Mouse (Mus musculus) forebrain, embryonic 15.5 days (tissue): Measurements from ENCODE around the gene Olfr937. TPM values are rescaled to one million over a fixed set of nuclear protein-coding genes. Genes with fewer than 3 reads are reported as not detected.

Source experiments
- ATAC-seq: fragments of 200-750 bp; cut with Nextera tagmentation; replicated peaks from 2 replicates; pipeline ENCODE4 v1.8.0; 2017; ENCODE audit warnings: mild to moderate bottlenecking, moderate TSS enrichment, moderate library complexity
- H3K27ac ChIP-seq: fragments of 300-500 bp; sonication (generic); replicated peaks from 2 replicates; pipeline ENCODE4 v1.5.1; 2015; ENCODE audit warnings: mild to moderate bottlenecking, inconsistent platforms
- H3K27me3 ChIP-seq: fragments of 300-500 bp; sonication (generic); 2 replicates; pipeline ENCODE4 v1.6.1; 2015; ENCODE audit warnings: inconsistent platforms
- H3K36me3 ChIP-seq: fragments of 300-500 bp; sonication (generic); 2 replicates; pipeline ENCODE4 v1.6.1; 2015; ENCODE audit warnings: mild to moderate bottlenecking, inconsistent platforms
- H3K4me1 ChIP-seq: fragments of 300-500 bp; sonication (generic); 2 replicates; pipeline ENCODE4 v1.6.1; 2015; ENCODE audit warnings: inconsistent platforms
- H3K4me2 ChIP-seq: fragments of 300-500 bp; sonication (generic); replicated peaks from 2 replicates; pipeline ENCODE4 v1.6.1; 2015; ENCODE audit warnings: mild to moderate bottlenecking, inconsistent platforms
- H3K4me3 ChIP-seq: fragments of 300-500 bp; sonication (generic); 2 replicates; pipeline ENCODE4 v1.5.1; 2015; ENCODE audit warnings: mild to moderate bottlenecking, inconsistent platforms
- H3K9ac ChIP-seq: fragments of 300-500 bp; sonication (generic); replicated peaks from 2 replicates; pipeline ENCODE4 v1.6.1; 2015; ENCODE audit warnings: mild to moderate bottlenecking, inconsistent platforms
- H3K9me3 ChIP-seq: fragments of 300-500 bp; sonication (generic); 2 replicates; pipeline ENCODE4 v1.6.1; 2016; ENCODE audit warnings: inconsistent platforms
- whole genome bisulfite sequencing: fragments of 180-500 bp; shearing (Covaris S2); methylation state at CpG from one replicate; pipeline ENCODE4 v1.1.7; 2015; ENCODE audit warnings: mixed read lengths; 5-methylcytosine and 5-hydroxymethylcytosine counted together
- microRNA-seq: library from miRNA; unstranded; fragments of <30 nt; microRNA quantifications from one replicate; pipeline ENCODE4, GENCODE M21; 2016
- polyA plus RNA-seq: library from polyadenylated mRNA; unstranded; fragments of >200 nt; fragmentation: Nextera tagmentation; extraction: Ambion mirVana; gene quantifications from 2 replicates; pipeline ENCODE4 v1.2.1, GENCODE M21; 2015

Olfr937 gene
- polyA plus RNA-seq, result not detected in 2 replicates

GRCm38 (mm10) chr9:39064851-39065250 lies at the start of gene Olfr937:
Olfr937 (minus strand) TSS chr9:39064951.
- Histone ChIP-seq H3K36me3 (no peaks in the 10 kb centered on the region), H3K27ac (no peak within 1 kb of the TSS), H3K4me1 (no peaks in the 10 kb centered on the region), H3K9me3 (no peaks in the 10 kb centered on the region), H3K27me3 (no peaks in the 10 kb centered on the region), H3K4me2 (no peak within 1 kb of the TSS), H3K4me3 (no peak within 1 kb of the TSS), H3K9ac (no peak within 1 kb of the TSS)
- ATAC-seq, result no peak
- WGBS, result 75% methylated on average over 1 of the region's 1 CpGs

GRCm38 (mm10) chr9:39078787-39079186 lies 14.0 kb upstream of the Olfr937 start, which contains the start of gene Olfr938:
Olfr938 (minus strand) TSS chr9:39078887.
- H3K4me2 ChIP-seq, result no peak within 1 kb of the TSS
- H3K36me3 ChIP-seq, result no peaks in the 10 kb centered on the region
- 94% methylated on average over 2 of the region's 2 CpGs for WGBS
- H3K27ac ChIP-seq, result no peak within 1 kb of the TSS
- H3K4me1 ChIP-seq, result no peaks in the 10 kb centered on the region
- no peaks in the 10 kb centered on the region for H3K27me3 ChIP-seq
- H3K9me3 ChIP-seq, result no peaks in the 10 kb centered on the region
- no peak within 1 kb of the TSS for H3K4me3 ChIP-seq
- no peak for ATAC-seq
- H3K9ac ChIP-seq, result no peak within 1 kb of the TSS

- H3K4me3 ChIP-seq, result no peak within 1 kb of the TSS
- no peaks in the 10 kb centered on the region for H3K4me1 ChIP-seq
- no peak within 1 kb of the TSS for H3K27ac ChIP-seq
- H3K36me3 ChIP-seq, result no peaks in the 10 kb centered on the region
- no peak within 1 kb of the TSS for H3K4me2 ChIP-seq
- H3K9ac ChIP-seq, result no peak within 1 kb of the TSS
- WGBS, result 81% methylated on average over 1 of the region's 1 CpGs
- H3K27me3 ChIP-seq, result no peaks in the 10 kb centered on the region
- no peak for ATAC-seq
- no peaks in the 10 kb centered on the region for H3K9me3 ChIP-seq
These were observed 41.5 kb downstream of the Olfr937 start, which contains the start of gene Olfr146 for GRCm38 (mm10) chr9:39023277-39023676. Olfr146 (minus strand) TSS chr9:39023377.

Small RNA genes within 50 kb of the gene (microRNA-seq; reads per million reads assigned to microRNA genes)
- gene Gm25032 (not detected), gene Gm25529 (not detected)

Other genes starting within 250 kb of the Olfr937 start
- gene Olfr923, start 238.4 kb downstream of the Olfr937 start, polyA plus RNA-seq, result not detected in 2 replicates
- not detected in 2 replicates for gene Olfr924, start 220.5 kb downstream of the Olfr937 start, polyA plus RNA-seq
- not detected in 2 replicates for gene Olfr26, start 209.9 kb downstream of the Olfr937 start, polyA plus RNA-seq
- not detected in 2 replicates for gene Olfr926, start 187.8 kb downstream of the Olfr937 start, polyA plus RNA-seq
- gene Olfr930, start 135.1 kb downstream of the Olfr937 start, polyA plus RNA-seq, result not detected in 2 replicates
- gene Olfr933, start 92.6 kb downstream of the Olfr937 start, polyA plus RNA-seq, result not detected in 2 replicates
- not detected in 2 replicates for gene Olfr934, start 76.6 kb downstream of the Olfr937 start, polyA plus RNA-seq
- gene Olfr935, start 65.3 kb downstream of the Olfr937 start, polyA plus RNA-seq, result not detected in 2 replicates
- not detected in 2 replicates for gene Olfr146, start 41.6 kb downstream of the Olfr937 start, polyA plus RNA-seq
- gene Olfr938, start 13.9 kb upstream of the Olfr937 start, polyA plus RNA-seq, result not detected in 2 replicates
- not detected in 2 replicates for gene Olfr27, start 63.2 kb upstream of the Olfr937 start, polyA plus RNA-seq
- gene Olfr943, start 101.4 kb upstream of the Olfr937 start, polyA plus RNA-seq, result not detected in 2 replicates
- not detected in 2 replicates for gene Olfr944, start 137.0 kb upstream of the Olfr937 start, polyA plus RNA-seq
- gene Olfr1537, start 185.0 kb upstream of the Olfr937 start, polyA plus RNA-seq, result not detected in 2 replicates
- not detected in 2 replicates for gene Olfr945, start 211.9 kb upstream of the Olfr937 start, polyA plus RNA-seq